In genomic region chr13:29458385-29458784, GRCm38 (mm10) we compare ENCODE assay signal across 1 mouse cellular context.
TF ChIP-seq lines count a peak whose summit lies in the region.

No protein-coding gene starts in this region.

TF ChIP-seq in MEL, 35 proteins besides CTCF, POLR2A, EP300 and RAD21 (continued from another document):
- TF ChIP-seq GATA1 (IDR thresholded peaks at IDR 0.05; ENCODE audit: low read depth, low read length) = peak; percentile 93
- TF ChIP-seq UBTF (IDR thresholded peaks at IDR 0.05; ENCODE audit: borderline replicate concordance, insufficient read depth, low read depth, low read length) = no peak
- TF ChIP-seq MYB (IDR thresholded peaks at IDR 0.05; ENCODE audit: low read depth, low read length) = no peak
- TF ChIP-seq POLR2AphosphoS5 (IDR thresholded peaks at IDR 0.05; ENCODE audit: borderline replicate concordance, low read depth, low read length) = no peak
- TF ChIP-seq BHLHE40 (IDR thresholded peaks at IDR 0.05; ENCODE audit: borderline replicate concordance, low read depth, low read length) = no peak
- peak; percentile 88 for TF ChIP-seq ETS1 (IDR thresholded peaks at IDR 0.05; ENCODE audit: low read depth, low read length)
- TF ChIP-seq HCFC1 (IDR thresholded peaks at IDR 0.05; ENCODE audit: low read depth, low read length) = no peak
- no peak; the same call in 1 of the 2 replicates for TF ChIP-seq SIN3A (IDR thresholded peaks at IDR 0.05; ENCODE audit: low read length)
- no peak for TF ChIP-seq ZNF384 (IDR thresholded peaks at IDR 0.05; ENCODE audit: low read depth, low read length)
- no peak for TF ChIP-seq NELFE (IDR thresholded peaks at IDR 0.05; ENCODE audit: low read depth, low read length)
- TF ChIP-seq JUND (IDR thresholded peaks at IDR 0.05; ENCODE audit: low read depth, low read length) = no peak
